Mouse (Mus musculus) MEL (cell line): Measurements from ENCODE around the gene Med21. TPM values are rescaled to one million over a fixed set of nuclear protein-coding genes. Genes with fewer than 3 reads are reported as not detected.

Experiments
- DNase-seq: peaks from one replicate; pipeline ENCODE4 v3.0.0; 2011; ENCODE audit warnings: low read depth, low spot score
- H3K27ac ChIP-seq: 2 replicates; pipeline ENCODE4 v1.5.1; 2012; ENCODE audit warnings: low read depth, mild to moderate bottlenecking, control low read depth, low read length, moderate library complexity; ENCODE audit not compliant: control insufficient read depth
- H3K27me3 ChIP-seq, 2 experiments: fragments of 150-350 bp in 1 of 2; sonication (generic) in 1 of 2; 2 replicates each; pipeline ENCODE4 v1.6.1; 2012; ENCODE audit warnings: low read length in 2 of 2, mild to moderate bottlenecking in 2 of 2, improper control_type of control experiment in 1 of 2, moderate library complexity in 1 of 2; ENCODE audit not compliant: insufficient read depth in 2 of 2, control insufficient read depth in 1 of 2
- H3K36me3 ChIP-seq, 2 experiments: 2 replicates each; pipeline ENCODE4 v1.6.1; 2012 to 2014; ENCODE audit warnings: low read length in 2 of 2, improper control_type of control experiment in 1 of 2, inconsistent platforms in 1 of 2, mild to moderate bottlenecking in 1 of 2; ENCODE audit not compliant: insufficient read depth in 2 of 2, control insufficient read depth in 1 of 2
- H3K4me1 ChIP-seq, 2 experiments: fragments of 150-350 bp in 1 of 2; sonication (generic) in 1 of 2; 2 replicates each; pipeline ENCODE4 v1.6.1; 2012; ENCODE audit warnings: low read length in 2 of 2, improper control_type of control experiment in 1 of 2, mild to moderate bottlenecking in 1 of 2; ENCODE audit not compliant: insufficient read depth in 2 of 2, control insufficient read depth in 1 of 2
- H3K4me3 ChIP-seq, 2 experiments: fragments of 150-350 bp in 1 of 2; sonication (generic) in 1 of 2; 2 replicates each; pipeline ENCODE4 v1.5.1; 2012; ENCODE audit warnings: low read depth in 2 of 2, low read length in 2 of 2, mild to moderate bottlenecking in 2 of 2, moderate library complexity in 2 of 2, control low read depth in 1 of 2, improper control_type of control experiment in 1 of 2; ENCODE audit not compliant: control insufficient read depth in 1 of 2, insufficient read depth in 1 of 2
- H3K79me2 ChIP-seq: 2 replicates; pipeline ENCODE4 v1.6.1; 2012; ENCODE audit warnings: mild to moderate bottlenecking, low read length, moderate library complexity; ENCODE audit not compliant: control insufficient read depth, poor library complexity, insufficient read depth
- H3K9ac ChIP-seq: 2 replicates; pipeline ENCODE4 v1.6.1; 2012; ENCODE audit warnings: low read depth, mild to moderate bottlenecking, control low read depth, low read length, moderate library complexity; ENCODE audit not compliant: control insufficient read depth, poor library complexity, severe bottlenecking
- H3K9me3 ChIP-seq: fragments of 150-350 bp; sonication (generic); replicated peaks from 2 replicates; pipeline ENCODE4 v1.6.1; 2012; ENCODE audit warnings: mild to moderate bottlenecking, low read length, improper control_type of control experiment, moderate library complexity; ENCODE audit not compliant: insufficient read depth
- BHLHE40 ChIP-seq: IDR thresholded peaks from 2 replicates; pipeline ENCODE4 v1.6.1; 2012; ENCODE audit warnings: low read depth, mild to moderate bottlenecking, inconsistent platforms, low read length, improper control_type of control experiment, borderline replicate concordance
- CHD1 ChIP-seq: IDR thresholded peaks from 2 replicates; pipeline ENCODE4 v1.6.1; 2012; ENCODE audit warnings: low read depth, mild to moderate bottlenecking, inconsistent platforms, low read length, improper control_type of control experiment
- CHD2 ChIP-seq: IDR thresholded peaks from 2 replicates; pipeline ENCODE4 v1.6.1; 2011; ENCODE audit warnings: low read length, improper control_type of control experiment
- CTCF ChIP-seq, 3 experiments: IDR thresholded peaks in 2 of 3; conservative IDR thresholded peaks in 1 of 3; 2 replicates each; pipeline ENCODE4 v1.5.1; 2011 to 2012; ENCODE audit warnings: low read length in 3 of 3, low read depth in 2 of 3, mild to moderate bottlenecking in 2 of 3, improper control_type of control experiment in 1 of 3, inconsistent platforms in 1 of 3, mixed read lengths in 1 of 3, moderate library complexity in 1 of 3; ENCODE audit not compliant: control insufficient read depth in 1 of 3, insufficient read depth in 1 of 3, poor library complexity in 1 of 3, severe bottlenecking in 1 of 3
- E2F4 ChIP-seq: IDR thresholded peaks from 2 replicates; pipeline ENCODE4 v1.6.1; 2011; ENCODE audit warnings: low read depth, low read length, improper control_type of control experiment, borderline replicate concordance
- EP300 ChIP-seq, 2 experiments: IDR thresholded peaks; 2 replicates each; pipeline ENCODE4 v1.6.1; 2011; ENCODE audit warnings: improper control_type of control experiment in 2 of 2, low read length in 2 of 2, low read depth in 1 of 2, mild to moderate bottlenecking in 1 of 2
- ETS1 ChIP-seq: IDR thresholded peaks from 2 replicates; pipeline ENCODE4 v1.6.1; 2012; ENCODE audit warnings: low read depth, mild to moderate bottlenecking, inconsistent platforms, low read length, improper control_type of control experiment, moderate library complexity
- GATA1 ChIP-seq: IDR thresholded peaks from 2 replicates; pipeline ENCODE4 v1.6.1; 2011; ENCODE audit warnings: low read depth, low read length, improper control_type of control experiment
- HCFC1 ChIP-seq: IDR thresholded peaks from 2 replicates; pipeline ENCODE4 v1.6.1; 2012; ENCODE audit warnings: low read depth, mild to moderate bottlenecking, inconsistent platforms, low read length, improper control_type of control experiment, moderate library complexity
- JUND ChIP-seq: IDR thresholded peaks from 2 replicates; pipeline ENCODE4 v1.6.1; 2011; ENCODE audit warnings: low read depth, mild to moderate bottlenecking, improper control_type of control experiment, low read length
- KAT2A ChIP-seq: conservative IDR thresholded peaks from 2 replicates; pipeline ENCODE4 v1.6.1; 2012; ENCODE audit warnings: low read depth, low read length, improper control_type of control experiment, inconsistent platforms
- MAFK ChIP-seq: IDR thresholded peaks from 2 replicates; pipeline ENCODE4 v1.6.1; 2011; ENCODE audit warnings: low read depth, mild to moderate bottlenecking, low read length, improper control_type of control experiment, borderline replicate concordance
- MAX ChIP-seq: IDR thresholded peaks from 2 replicates; pipeline ENCODE4 v1.6.1; 2011; ENCODE audit warnings: low read length, improper control_type of control experiment
- MAZ ChIP-seq: IDR thresholded peaks from 2 replicates; pipeline ENCODE4 v1.6.1; 2012; ENCODE audit warnings: low read depth, mild to moderate bottlenecking, inconsistent platforms, low read length, improper control_type of control experiment
- MEF2A ChIP-seq: IDR thresholded peaks from 2 replicates; pipeline ENCODE4 v1.6.1; 2014; ENCODE audit warnings: low read depth, mild to moderate bottlenecking, inconsistent platforms, low read length, improper control_type of control experiment; ENCODE audit not compliant: poor library complexity, insufficient replicate concordance, severe bottlenecking; ENCODE audit errors: extremely low read depth
- MXI1 ChIP-seq: IDR thresholded peaks from 2 replicates; pipeline ENCODE4 v1.6.1; 2011; ENCODE audit warnings: mild to moderate bottlenecking, low read depth, low read length, improper control_type of control experiment
- MYB ChIP-seq: IDR thresholded peaks from 2 replicates; pipeline ENCODE4 v1.6.1; 2011; ENCODE audit warnings: mild to moderate bottlenecking, low read depth, low read length, improper control_type of control experiment
- MYC ChIP-seq: IDR thresholded peaks from 2 replicates; pipeline ENCODE4 v1.6.1; 2011; ENCODE audit warnings: low read depth, mild to moderate bottlenecking, low read length, improper control_type of control experiment, moderate library complexity
- NELFE ChIP-seq: IDR thresholded peaks from 2 replicates; pipeline ENCODE4 v1.6.1; 2011; ENCODE audit warnings: low read depth, low read length, improper control_type of control experiment
- NRF1 ChIP-seq: IDR thresholded peaks from 2 replicates; pipeline ENCODE4 v1.6.1; 2014; ENCODE audit warnings: low read depth, mild to moderate bottlenecking, inconsistent platforms, low read length, improper control_type of control experiment, moderate library complexity; ENCODE audit not compliant: poor library complexity, insufficient read depth, severe bottlenecking
- POLR2A ChIP-seq, 2 experiments: IDR thresholded peaks; 2 replicates each; pipeline ENCODE4 v1.6.1; 2011 to 2012; ENCODE audit warnings: low read length in 2 of 2, mild to moderate bottlenecking in 2 of 2, control low read depth in 1 of 2, improper control_type of control experiment in 1 of 2, low read depth in 1 of 2, moderate library complexity in 1 of 2; ENCODE audit not compliant: control insufficient read depth in 1 of 2, insufficient read depth in 1 of 2, poor library complexity in 1 of 2
- POLR2AphosphoS2 ChIP-seq: IDR thresholded peaks from 2 replicates; pipeline ENCODE4 v1.6.1; 2011; ENCODE audit warnings: low read length, improper control_type of control experiment
- POLR2AphosphoS5 ChIP-seq: IDR thresholded peaks from 2 replicates; pipeline ENCODE4 v1.6.1; 2012; ENCODE audit warnings: low read depth, borderline replicate concordance, mild to moderate bottlenecking, inconsistent platforms, low read length, moderate library complexity, mixed read lengths
- RAD21 ChIP-seq: IDR thresholded peaks from 2 replicates; pipeline ENCODE4 v1.6.1; 2011; ENCODE audit warnings: mild to moderate bottlenecking, low read depth, low read length, improper control_type of control experiment
- RCOR1 ChIP-seq: IDR thresholded peaks from 2 replicates; pipeline ENCODE4 v1.6.1; 2012; ENCODE audit warnings: low read depth, mild to moderate bottlenecking, inconsistent platforms, low read length, improper control_type of control experiment
- SIN3A ChIP-seq: IDR thresholded peaks from 2 replicates; pipeline ENCODE4 v1.6.1; 2012; ENCODE audit warnings: low read length, improper control_type of control experiment, inconsistent platforms
- SMC3 ChIP-seq: IDR thresholded peaks from 2 replicates; pipeline ENCODE4 v1.6.1; 2011; ENCODE audit warnings: low read depth, low read length, improper control_type of control experiment
- TAL1 ChIP-seq: IDR thresholded peaks from 2 replicates; pipeline ENCODE4 v1.6.1; 2012; ENCODE audit warnings: mild to moderate bottlenecking, inconsistent platforms, low read length, moderate library complexity, mixed read lengths
- TBP ChIP-seq: IDR thresholded peaks from 2 replicates; pipeline ENCODE4 v1.8.0; 2011; ENCODE audit warnings: low read depth, low read length, improper control_type of control experiment
- UBTF ChIP-seq: IDR thresholded peaks from 2 replicates; pipeline ENCODE4 v1.6.1; 2012; ENCODE audit warnings: low read depth, mild to moderate bottlenecking, inconsistent platforms, low read length, improper control_type of control experiment, moderate library complexity, borderline replicate concordance; ENCODE audit not compliant: insufficient read depth
- USF1 ChIP-seq: IDR thresholded peaks from 2 replicates; pipeline ENCODE4 v1.6.1; 2014; ENCODE audit warnings: low read depth, mild to moderate bottlenecking, inconsistent platforms, low read length, improper control_type of control experiment, moderate library complexity
- USF2 ChIP-seq, 2 experiments: IDR thresholded peaks; 2 replicates each; pipeline ENCODE4 v1.6.1; 2011 to 2012; ENCODE audit warnings: improper control_type of control experiment in 2 of 2, low read length in 2 of 2, borderline replicate concordance in 1 of 2, inconsistent platforms in 1 of 2, low read depth in 1 of 2, mild to moderate bottlenecking in 1 of 2; ENCODE audit not compliant: insufficient read depth in 1 of 2
- ZMIZ1 ChIP-seq: IDR thresholded peaks from 2 replicates; pipeline ENCODE4 v1.6.1; 2012; ENCODE audit warnings: low read depth, mild to moderate bottlenecking, inconsistent platforms, low read length, improper control_type of control experiment, moderate library complexity
- ZNF384 ChIP-seq: IDR thresholded peaks from 2 replicates; pipeline ENCODE4 v1.6.1; 2012; ENCODE audit warnings: low read depth, mild to moderate bottlenecking, inconsistent platforms, low read length, improper control_type of control experiment
- polyA plus RNA-seq, 2 experiments: library from polyadenylated mRNA; stranded (reverse) in 1 of 2; unstranded in 1 of 2; fragments of >175 nt in 1 of 2; fragments of >200 nt in 1 of 2; gene quantifications; 2 replicates each; pipeline versions ENCODE4 v1.2.1 to v1.2.4; 2012; ENCODE audit warnings: low replicate concordance in 2 of 2, low read depth in 1 of 2; ENCODE audit not compliant: insufficient read length in 2 of 2, insufficient read depth in 1 of 2, missing spikeins in 1 of 2
- total RNA-seq: library from RNA; depleted of rRNA; stranded (reverse); fragments of 300-350 nt; gene quantifications from 2 replicates; pipeline ENCODE4 v1.2.3, GENCODE M21; 2012; rRNA removed

The Med21 gene
- total RNA-seq, result 79.5 and 83.7 TPM in 2 replicates
- 10 to 100 TPM in 1 of 2 experiments, not detected in 1; 56.7 TPM for polyA plus RNA-seq

GRCm38 (mm10) chr6:146642276-146643183, at the start of gene Med21, which contains the start of gene Tm7sf3:
Med21 (plus strand) TSS chr6:146642547.
Tm7sf3 (minus strand) TSS chr6:146642824.
- Histone ChIP-seq H3K9me3 (no peaks in the 10 kb centered on the region), H3K27ac (peak within 1 kb of the TSS; percentile 95), H3K79me2 (peaks cover 21% of the 10 kb centered on the region), H3K9ac (peak within 1 kb of the TSS; percentile 85), H3K4me3 (peak within 1 kb of the TSS; percentile 75 to 76), H3K27me3 (no peaks in the 10 kb centered on the region), H3K36me3 (peaks cover 0 to 21% of the 10 kb centered on the region in 2 experiments; a peak in 2 of 4 replicates), H3K4me1 (peaks cover 6 to 11% of the 10 kb centered on the region in 2 experiments)
- peak; percentile 99 for DNase-seq
- peak; percentile 72 for TF ChIP-seq ETS1
- peak in 1 of 2 experiments; percentile 29; a peak in 1 of 4 replicates for TF ChIP-seq EP300 (IDR thresholded peaks at IDR 0.05; ENCODE audit: low read depth in 1 of 2, low read length in 2 of 2)
- no peak; the same call in 1 of the 2 replicates for TF ChIP-seq KAT2A
- peak; percentile 82; the same call in 1 of the 2 replicates for TF ChIP-seq POLR2AphosphoS5
- peak; percentile 81 for TF ChIP-seq SIN3A
- no peak for TF ChIP-seq MAFK
- TF ChIP-seq E2F4, result no peak
- peak; percentile 84 for TF ChIP-seq MAX
- TF ChIP-seq CTCF (IDR thresholded peaks at IDR 0.05 in 2 of 3, conservative IDR thresholded peaks at IDR 0.05 in 1 of 3; ENCODE audit: control insufficient read depth in 1 of 3, insufficient read depth in 1 of 3, low read depth in 2 of 3, low read length in 3 of 3, poor library complexity in 1 of 3, severe bottlenecking in 1 of 3), result no peak
- no peak for TF ChIP-seq RAD21
- TF ChIP-seq RCOR1, result 0 out of 2 replicates have a peak, but pooled peaks have one; percentile 16
- peak; percentile 31; the same call in 1 of the 2 replicates for TF ChIP-seq MAZ
- TF ChIP-seq USF1, result no peak; the same call in 1 of the 2 replicates
- peak; percentile 64 for TF ChIP-seq NRF1
- peak; percentile 96 for TF ChIP-seq NELFE
- TF ChIP-seq USF2 (IDR thresholded peaks at IDR 0.05; ENCODE audit: borderline replicate concordance in 1 of 2, insufficient read depth in 1 of 2, low read depth in 1 of 2, low read length in 2 of 2), result no peak
- no peak for TF ChIP-seq UBTF
- TF ChIP-seq CHD1, result no peak
- TF ChIP-seq GATA1, result no peak
- TF ChIP-seq JUND, result no peak
- TF ChIP-seq ZMIZ1, result peak; percentile 99
- TF ChIP-seq TBP, result peak; percentile 96
- TF ChIP-seq MYC, result peak; percentile 86; the same call in 1 of the 2 replicates
- no peak; the same call in 1 of the 2 replicates for TF ChIP-seq MXI1
- peak; percentile 97 to 99 for TF ChIP-seq POLR2A (IDR thresholded peaks at IDR 0.05; ENCODE audit: control insufficient read depth in 1 of 2, insufficient read depth in 1 of 2, low read depth in 1 of 2, low read length in 2 of 2, poor library complexity in 1 of 2)
- no peak for TF ChIP-seq CHD2
- no peak for TF ChIP-seq ZNF384
- peak; percentile 68; the same call in 1 of the 2 replicates for TF ChIP-seq BHLHE40
- peak; percentile 90 for TF ChIP-seq POLR2AphosphoS2
- TF ChIP-seq MEF2A, result no peak
- TF ChIP-seq HCFC1, result peak; percentile 67
- no peak for TF ChIP-seq TAL1
- no peak for TF ChIP-seq SMC3
- TF ChIP-seq MYB, result no peak
